Mouse (Mus musculus) intestine, embryonic 16.5 days (tissue): ENCODE measurements at regions not wholly inside any gene's neighbourhood (a gene's known extent, or its start where the extent isn't known, plus 50 kb on each side); places are given as distances from the start of the nearest gene placed in this dataset.

ENCODE experiments used
- ATAC-seq: fragments of 200-750 bp; cut with Nextera tagmentation; 2 replicates; pipeline ENCODE4 v1.8.0; 2017; ENCODE audit warnings: moderate TSS enrichment, moderate library complexity
- H3K27ac ChIP-seq: fragments of 300-500 bp; sonication (generic); 2 replicates; pipeline ENCODE4 v1.5.1; 2014; ENCODE audit warnings: mild to moderate bottlenecking, low read length
- H3K27me3 ChIP-seq: fragments of 300-500 bp; sonication (generic); replicated peaks from 2 replicates; pipeline ENCODE4 v1.6.1; 2014; ENCODE audit warnings: low read length, control low read depth, mixed read lengths; ENCODE audit not compliant: control insufficient read depth, insufficient read depth
- H3K36me3 ChIP-seq: fragments of 300-500 bp; sonication (generic); 2 replicates; pipeline ENCODE4 v1.6.1; 2014; ENCODE audit warnings: low read length, control low read depth; ENCODE audit not compliant: control insufficient read depth, insufficient read depth
- H3K4me1 ChIP-seq: fragments of 300-500 bp; sonication (generic); 2 replicates; pipeline ENCODE4 v1.6.1; 2014; ENCODE audit warnings: low read length, control low read depth, mixed read lengths; ENCODE audit not compliant: control insufficient read depth, insufficient read depth
- H3K4me2 ChIP-seq: fragments of 300-500 bp; sonication (generic); 2 replicates; pipeline ENCODE4 v1.6.1; 2014; ENCODE audit warnings: low read depth, low read length, control low read depth
- H3K4me3 ChIP-seq: fragments of 300-500 bp; sonication (generic); 2 replicates; pipeline ENCODE4 v1.5.1; 2014; ENCODE audit warnings: mild to moderate bottlenecking, low read length
- H3K9ac ChIP-seq: fragments of 300-500 bp; sonication (generic); 2 replicates; pipeline ENCODE4 v1.6.1; 2014; ENCODE audit warnings: low read depth, low read length
- H3K9me3 ChIP-seq: fragments of 300-500 bp; sonication (generic); 2 replicates; pipeline ENCODE4 v1.6.1; 2016; ENCODE audit warnings: low read length, control low read depth; ENCODE audit not compliant: control insufficient read depth
- WGBS: fragments of 180-500 bp; shearing (Covaris S2); extraction: QIAGEN DNeasy Blood & Tissue Kit; methylation state at CpG from one replicate; pipeline ENCODE4 v1.1.7; 2014; 5-methylcytosine and 5-hydroxymethylcytosine counted together

- no peaks in the 10 kb centered on the region for H3K9me3 ChIP-seq
- H3K27me3 ChIP-seq, result no peaks in the 10 kb centered on the region
- no peaks in the 10 kb centered on the region for H3K4me1 ChIP-seq
- WGBS, result 74% methylated on average over 8 of the region's 8 CpGs
- H3K9ac ChIP-seq, result no peak overlapping the region
- ATAC-seq, result no peak
- no peak overlapping the region for H3K4me3 ChIP-seq
- H3K4me2 ChIP-seq, result no peak overlapping the region
- H3K36me3 ChIP-seq, result no peaks in the 10 kb centered on the region
- H3K27ac ChIP-seq, result no peak overlapping the region
Observed at GRCm38 (mm10) chr10:91734691-91735090, 553.6 kb upstream of the Tmpo start.

- 55% methylated on average over 9 of the region's 9 CpGs for WGBS
- no peak for ATAC-seq
- Histone ChIP-seq H3K9me3 (no peaks in the 10 kb centered on the region), H3K9ac (no peak overlapping the region), H3K4me3 (no peak overlapping the region), H3K4me1 (no peaks in the 10 kb centered on the region), H3K4me2 (no peak overlapping the region), H3K36me3 (no peaks in the 10 kb centered on the region), H3K27ac (no peak overlapping the region), H3K27me3 (no peaks in the 10 kb centered on the region)
Observed at GRCm38 (mm10) chr10:91732007-91732589, 551.0 kb upstream of the Tmpo start.

- Histone ChIP-seq H3K4me3 (no peak overlapping the region), H3K9ac (no peak overlapping the region), H3K36me3 (no peaks in the 10 kb centered on the region), H3K27me3 (no peaks in the 10 kb centered on the region), H3K4me1 (no peaks in the 10 kb centered on the region), H3K9me3 (no peaks in the 10 kb centered on the region), H3K4me2 (no peak overlapping the region), H3K27ac (no peak overlapping the region)
- ATAC-seq, result no peak
- 92% methylated on average over 6 of the region's 6 CpGs for WGBS
Observed at GRCm38 (mm10) chr10:91730062-91730461, 548.9 kb upstream of the Tmpo start.

DNA sequence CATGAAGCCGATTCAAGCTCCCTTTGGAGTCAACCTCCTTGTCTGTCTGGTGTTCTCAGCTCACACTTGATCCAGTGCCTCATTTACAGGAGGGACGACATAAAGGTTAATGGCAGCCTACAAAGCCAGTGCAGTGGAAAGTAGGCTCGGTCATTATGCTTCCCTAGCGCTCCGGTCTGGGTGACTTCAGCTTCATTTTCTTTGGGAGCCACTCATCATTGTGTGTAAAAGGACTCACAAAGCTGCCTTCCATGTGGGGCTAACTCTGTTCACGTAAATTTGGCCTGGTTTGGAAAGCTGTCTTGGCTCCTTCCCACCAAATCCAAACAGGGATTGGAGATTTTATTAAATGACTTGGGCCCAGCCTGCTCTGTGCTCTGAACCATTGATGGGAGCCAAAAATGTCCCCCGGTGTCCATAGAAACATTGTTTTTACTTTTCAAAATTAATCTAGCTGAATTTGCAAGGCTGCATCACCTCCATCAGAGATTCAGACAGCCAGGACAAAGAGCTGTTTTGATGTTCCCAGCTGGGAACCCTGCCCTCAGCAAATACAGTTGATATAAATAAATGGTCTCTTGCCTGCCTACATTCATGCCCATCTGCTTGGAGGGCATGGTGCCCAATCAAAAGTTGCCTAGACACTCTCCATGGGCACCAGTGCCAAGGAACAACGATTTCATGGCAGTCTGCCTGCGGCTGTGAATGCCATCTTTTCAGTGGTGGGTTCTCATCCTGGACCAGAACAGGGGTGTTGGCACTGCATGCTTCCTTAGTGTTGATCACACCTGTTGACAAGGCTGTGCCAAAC is 538.7 kb upstream of the Tmpo start:
- H3K27ac ChIP-seq, result no peak overlapping the region
- 80% methylated on average over 9 of the region's 9 CpGs for WGBS
- no peak for ATAC-seq

DNA sequence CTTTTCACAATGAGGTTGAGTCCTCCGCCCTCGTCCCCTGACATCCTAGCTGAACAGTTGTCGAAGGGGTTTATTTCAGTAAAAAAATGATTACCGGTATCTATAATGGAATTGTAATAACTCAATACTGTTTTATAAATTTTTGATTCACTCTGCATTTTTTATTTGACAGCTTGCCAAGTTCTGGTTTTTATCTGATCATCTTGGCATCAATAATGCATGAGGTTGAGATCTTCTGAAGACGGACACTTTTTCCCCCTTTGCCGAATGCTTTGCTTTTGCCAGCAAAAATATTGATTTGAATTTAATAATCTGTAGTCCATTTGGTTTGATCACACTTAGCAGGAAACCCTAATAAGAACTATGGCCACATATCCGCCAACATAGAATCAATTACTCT is 535.5 kb upstream of the Tmpo start:
- 87% methylated on average over 7 of the region's 7 CpGs for WGBS
- H3K9ac ChIP-seq, result no peak overlapping the region

More for the DNA sequence above, 538.7 kb upstream of the Tmpo start:
- H3K4me1 ChIP-seq, result no peaks in the 10 kb centered on the region
- no peak overlapping the region for H3K4me3 ChIP-seq
- no peaks in the 10 kb centered on the region for H3K36me3 ChIP-seq
- H3K4me2 ChIP-seq, result no peak overlapping the region
- H3K9me3 ChIP-seq, result no peaks in the 10 kb centered on the region
- no peak overlapping the region for H3K9ac ChIP-seq
- no peaks in the 10 kb centered on the region for H3K27me3 ChIP-seq

DNA sequence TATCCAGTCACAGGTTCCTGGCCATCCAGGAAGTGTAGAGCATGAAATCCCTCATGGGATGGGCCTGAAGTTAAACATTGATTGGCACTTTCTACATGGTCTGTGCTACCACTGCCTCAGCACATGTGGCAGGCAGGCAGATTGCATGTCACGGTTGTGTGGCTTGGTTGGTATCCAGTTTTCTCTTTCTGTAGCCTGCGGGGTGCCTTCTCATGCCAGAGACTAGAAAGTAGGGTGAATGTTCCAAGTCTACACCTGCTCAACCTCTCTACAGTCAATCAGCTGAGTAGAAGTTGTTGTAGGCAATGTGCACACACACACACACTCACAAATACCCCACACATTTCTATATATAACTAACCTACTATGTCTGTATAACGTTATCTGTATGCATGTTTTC is 533.5 kb upstream of the Tmpo start:
- Histone ChIP-seq H3K4me1 (no peaks in the 10 kb centered on the region), H3K4me3 (no peak overlapping the region), H3K27ac (no peak overlapping the region), H3K36me3 (no peaks in the 10 kb centered on the region), H3K9ac (no peak overlapping the region), H3K4me2 (no peak overlapping the region), H3K9me3 (no peaks in the 10 kb centered on the region), H3K27me3 (no peaks in the 10 kb centered on the region)
- ATAC-seq, result no peak
- WGBS, result 84% methylated on average over 3 of the region's 3 CpGs

More for the DNA sequence above, 535.5 kb upstream of the Tmpo start:
- no peak for ATAC-seq
- Histone ChIP-seq H3K4me1 (no peaks in the 10 kb centered on the region), H3K27ac (no peak overlapping the region), H3K4me2 (no peak overlapping the region), H3K36me3 (no peaks in the 10 kb centered on the region), H3K27me3 (no peaks in the 10 kb centered on the region), H3K9me3 (no peaks in the 10 kb centered on the region), H3K4me3 (no peak overlapping the region)

DNA sequence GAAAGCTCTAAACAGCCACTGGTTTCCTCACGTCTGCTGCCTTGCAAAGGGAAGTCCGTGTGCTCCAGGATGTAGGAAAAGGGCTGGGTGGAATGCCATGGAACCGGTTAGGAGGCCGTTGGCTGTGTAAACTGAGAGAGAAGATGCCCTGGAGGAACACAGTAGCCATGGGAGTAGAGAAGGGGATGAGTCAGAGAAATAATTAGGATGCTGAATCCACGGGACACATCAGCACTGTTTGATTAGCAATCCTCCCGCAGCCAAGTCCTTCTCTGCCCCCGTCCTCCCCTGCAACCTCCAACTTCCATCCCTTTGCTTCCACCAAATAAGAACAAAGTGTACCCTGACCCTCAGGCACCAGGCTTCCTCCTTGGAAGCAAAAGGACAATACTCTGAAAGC is 532.4 kb upstream of the Tmpo start:
- no peaks in the 10 kb centered on the region for H3K9me3 ChIP-seq
- H3K27ac ChIP-seq, result no peak overlapping the region
- no peaks in the 10 kb centered on the region for H3K36me3 ChIP-seq
- no peaks in the 10 kb centered on the region for H3K27me3 ChIP-seq
- H3K4me3 ChIP-seq, result no peak overlapping the region
- WGBS, result 37% methylated on average over 7 of the region's 7 CpGs
- no peaks in the 10 kb centered on the region for H3K4me1 ChIP-seq
- ATAC-seq, result no peak
- H3K9ac ChIP-seq, result no peak overlapping the region
- H3K4me2 ChIP-seq, result no peak overlapping the region

- Histone ChIP-seq H3K27ac (no peak overlapping the region), H3K4me1 (no peaks in the 10 kb centered on the region), H3K9me3 (no peaks in the 10 kb centered on the region), H3K9ac (no peak overlapping the region), H3K27me3 (no peaks in the 10 kb centered on the region), H3K4me2 (no peak overlapping the region), H3K36me3 (no peaks in the 10 kb centered on the region), H3K4me3 (no peak overlapping the region)
- 83% methylated on average over 3 of the region's 3 CpGs for WGBS
- no peak for ATAC-seq
Observed at GRCm38 (mm10) chr10:91706816-91707215, 525.7 kb upstream of the Tmpo start.

DNA sequence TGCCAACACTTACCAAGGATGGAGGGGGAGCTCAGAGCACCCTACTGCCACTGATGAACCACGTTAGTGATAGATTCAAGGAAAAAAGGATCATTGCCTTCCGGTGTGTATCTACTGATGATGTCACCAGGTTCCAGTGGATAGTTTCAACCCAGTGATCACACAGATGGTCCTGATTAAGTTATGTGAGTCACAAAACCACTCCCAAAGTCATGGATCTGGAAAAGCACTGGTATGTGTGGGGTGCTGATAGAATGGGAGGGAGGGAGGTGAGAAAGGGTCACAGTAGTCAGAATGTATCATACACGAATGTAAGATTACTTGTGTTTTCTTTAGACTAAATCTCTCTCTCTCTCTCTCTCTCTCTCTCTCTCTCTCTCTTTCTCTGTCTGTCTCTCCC is 523.6 kb upstream of the Tmpo start:
- no peaks in the 10 kb centered on the region for H3K9me3 ChIP-seq
- no peak overlapping the region for H3K4me3 ChIP-seq
- ATAC-seq, result no peak
- H3K27ac ChIP-seq, result no peak overlapping the region
- H3K27me3 ChIP-seq, result no peaks in the 10 kb centered on the region
- no peak overlapping the region for H3K4me2 ChIP-seq
- H3K4me1 ChIP-seq, result no peaks in the 10 kb centered on the region
- no peaks in the 10 kb centered on the region for H3K36me3 ChIP-seq
- WGBS, result 67% methylated on average over 3 of the region's 3 CpGs
- H3K9ac ChIP-seq, result no peak overlapping the region
